Mouse (Mus musculus) splenic B cell, adult 2 months (primary cell): ENCODE measurements around the gene Slco4c1.
A peak's percentile ranks its signal among the peaks of the same experiment; 100 is the strongest.

Source experiments
- DNase-seq: peaks from one replicate; pipeline ENCODE4 v3.0.0-alpha.2; 2011; ENCODE audit warnings: low read depth, low spot score
- H3K27me3 ChIP-seq: 2 replicates; pipeline ENCODE4 v1.6.1; 2012; ENCODE audit warnings: mild to moderate bottlenecking, low read length, moderate library complexity, mixed read lengths; ENCODE audit not compliant: control insufficient read depth, poor library complexity, insufficient read depth, severe bottlenecking
- H3K36me3 ChIP-seq: 2 replicates; pipeline ENCODE4 v1.6.1; 2012; ENCODE audit warnings: mild to moderate bottlenecking, low read length, moderate library complexity, mixed read lengths; ENCODE audit not compliant: control insufficient read depth, poor library complexity, insufficient read depth, severe bottlenecking

Slco4c1 gene

DNA sequence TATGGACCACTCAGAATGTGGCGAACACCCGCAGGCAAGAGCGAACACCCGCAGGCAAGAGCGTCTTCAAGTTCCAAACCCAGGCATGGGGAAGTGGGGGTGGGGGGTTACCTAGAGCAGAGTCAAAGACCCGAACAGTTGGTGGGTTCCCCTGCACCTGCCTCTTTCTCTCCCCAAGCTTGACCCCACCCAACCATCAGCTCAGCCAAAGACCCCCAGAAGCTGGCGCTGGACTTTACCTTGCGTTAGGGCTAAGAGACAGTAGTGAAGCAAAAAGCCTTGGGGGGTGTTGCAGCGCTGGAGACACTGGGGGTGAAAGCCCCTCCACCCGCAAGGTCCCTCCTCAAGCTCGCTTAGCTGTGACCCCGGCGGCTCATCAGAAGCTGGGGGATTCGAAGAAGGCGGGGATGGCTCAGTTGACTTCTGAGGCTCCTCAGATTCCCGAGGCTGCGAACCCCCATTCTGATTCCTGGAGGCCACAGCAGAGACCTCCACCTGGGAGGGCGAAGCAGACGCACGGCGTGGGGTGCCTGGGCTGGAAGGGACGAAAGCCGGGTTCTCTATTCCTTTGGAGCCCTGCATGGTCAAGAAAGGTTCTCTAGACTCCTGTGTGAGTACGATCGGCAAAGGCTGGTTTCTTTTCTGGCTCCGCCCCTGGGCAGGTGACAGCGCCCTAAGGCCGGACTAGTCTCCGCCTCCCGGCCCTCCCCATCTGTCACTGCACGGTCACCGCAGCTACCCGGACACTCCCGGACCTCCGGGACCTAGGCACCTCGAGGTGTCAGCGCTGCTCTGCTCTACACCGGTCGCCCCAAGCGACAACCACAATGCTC lies at the start of gene Slco4c1:
Gene Slco4c1 (minus strand): TSS at position 644 of the 833 bp plus-strand sequence.
- H3K36me3 ChIP-seq = no peaks in the 10 kb centered on the region
- peak; percentile 1 for DNase-seq
- no peaks in the 10 kb centered on the region; the same call in 1 of the 2 replicates for H3K27me3 ChIP-seq

DNA sequence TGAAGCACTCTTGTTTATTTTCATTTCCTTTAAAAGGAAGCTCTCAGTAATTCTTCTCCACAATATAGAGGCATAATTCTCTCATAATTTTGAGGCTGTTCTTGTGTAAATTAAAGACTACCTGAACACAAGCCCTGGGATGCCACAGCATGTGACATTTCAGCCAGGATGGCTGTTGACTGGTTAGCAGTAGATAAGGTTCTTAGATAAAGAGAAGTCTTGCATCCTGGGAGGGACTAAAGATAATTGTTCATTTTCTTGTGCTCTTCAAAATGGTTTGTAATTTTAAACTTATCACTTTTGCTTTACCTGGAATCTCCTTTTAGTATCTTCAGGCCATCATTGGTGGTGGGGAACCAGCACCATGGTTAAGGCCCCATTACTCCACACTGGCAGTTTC lies 45.4 kb upstream of the Slco4c1 start:
- no peak for DNase-seq
- Histone ChIP-seq H3K36me3 (no peaks in the 10 kb centered on the region), H3K27me3 (no peaks in the 10 kb centered on the region; the same call in 1 of the 2 replicates)

DNA sequence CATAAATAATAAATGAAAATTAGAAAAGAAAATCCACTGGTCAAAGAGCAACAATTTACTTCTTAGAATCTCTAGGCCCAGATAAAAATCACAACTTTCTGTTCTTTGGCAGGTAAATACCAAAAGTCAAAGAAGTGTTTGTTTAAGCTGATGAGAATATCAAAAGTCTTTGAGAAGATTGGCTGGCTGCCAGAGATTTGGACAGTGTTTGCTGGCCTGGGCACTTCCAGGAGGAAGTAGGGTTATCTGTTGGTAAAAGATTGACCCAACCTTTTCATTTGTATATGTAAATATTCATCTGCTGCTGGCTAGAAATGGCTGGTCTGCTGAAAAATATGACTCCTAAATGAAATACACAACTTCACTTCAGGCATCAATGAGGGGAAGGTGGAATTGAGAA lies 11.8 kb upstream of the Slco4c1 start:
- DNase-seq = no peak
- H3K36me3 ChIP-seq = no peaks in the 10 kb centered on the region
- no peaks in the 10 kb centered on the region for H3K27me3 ChIP-seq

DNA sequence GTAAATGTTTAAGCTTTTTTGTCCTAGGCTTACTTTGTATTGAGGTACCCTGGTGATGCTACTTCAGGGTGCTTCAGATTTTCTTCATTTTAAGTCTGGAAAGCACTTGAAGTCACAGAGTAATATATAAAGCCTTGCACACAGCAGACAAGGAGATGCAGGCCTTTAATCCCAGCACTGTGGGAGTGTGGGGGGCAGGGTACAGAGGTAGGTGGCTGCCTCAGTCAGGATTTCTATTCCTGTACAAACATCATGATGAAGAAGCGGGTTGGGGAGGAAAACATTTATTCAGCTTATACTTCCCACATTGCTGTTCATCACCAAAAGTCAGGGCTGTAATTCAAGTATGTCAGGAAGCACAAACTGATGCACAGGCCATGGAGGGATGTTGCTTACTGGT lies 6.6 kb upstream of the Slco4c1 start:
- no peaks in the 10 kb centered on the region for H3K27me3 ChIP-seq
- DNase-seq = no peak
- no peaks in the 10 kb centered on the region for H3K36me3 ChIP-seq

DNA sequence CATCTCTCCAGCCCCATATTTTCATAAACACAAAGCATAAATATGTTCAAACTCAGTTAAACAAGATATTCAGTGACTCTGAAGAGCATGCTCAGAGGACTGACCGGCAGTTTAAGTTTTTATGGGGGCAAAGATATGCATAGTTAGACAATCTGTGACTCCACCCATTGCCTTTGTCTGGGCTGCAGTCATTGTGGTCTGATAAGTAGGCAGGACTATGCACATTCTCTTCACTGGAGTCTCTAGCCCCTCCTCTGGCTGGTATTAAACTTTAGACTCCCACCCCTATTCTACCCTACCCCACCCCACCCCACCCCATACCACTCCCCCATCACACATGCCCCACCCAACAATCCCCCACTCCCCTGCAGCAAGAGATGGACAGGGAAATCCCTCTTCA lies 4.1 kb upstream of the Slco4c1 start:
- H3K27me3 ChIP-seq = no peaks in the 10 kb centered on the region; the same call in 1 of the 2 replicates
- H3K36me3 ChIP-seq = no peaks in the 10 kb centered on the region
- DNase-seq = no peak

DNA sequence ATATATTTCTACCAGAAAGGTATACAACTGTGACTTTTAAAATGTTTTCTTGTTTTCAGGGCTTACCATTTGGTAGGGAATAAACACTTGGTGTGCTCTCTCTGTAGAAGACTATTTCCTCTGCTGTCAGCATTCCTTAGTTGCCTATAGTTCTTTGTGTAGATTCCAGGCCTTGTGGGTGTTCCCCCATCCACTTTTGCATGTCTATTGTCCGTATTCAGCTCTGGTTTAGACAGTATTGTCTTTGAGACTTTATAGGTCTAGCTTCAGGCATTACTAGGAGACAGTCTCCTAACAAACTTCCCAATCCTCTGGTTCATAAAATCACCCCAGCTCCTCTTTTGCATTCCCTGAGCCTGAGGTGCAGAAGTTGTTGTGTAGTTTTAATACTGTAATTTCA lies 2.7 kb upstream of the Slco4c1 start:
- no peaks in the 10 kb centered on the region; the same call in 1 of the 2 replicates for H3K27me3 ChIP-seq
- H3K36me3 ChIP-seq = no peaks in the 10 kb centered on the region
- DNase-seq = no peak

DNA sequence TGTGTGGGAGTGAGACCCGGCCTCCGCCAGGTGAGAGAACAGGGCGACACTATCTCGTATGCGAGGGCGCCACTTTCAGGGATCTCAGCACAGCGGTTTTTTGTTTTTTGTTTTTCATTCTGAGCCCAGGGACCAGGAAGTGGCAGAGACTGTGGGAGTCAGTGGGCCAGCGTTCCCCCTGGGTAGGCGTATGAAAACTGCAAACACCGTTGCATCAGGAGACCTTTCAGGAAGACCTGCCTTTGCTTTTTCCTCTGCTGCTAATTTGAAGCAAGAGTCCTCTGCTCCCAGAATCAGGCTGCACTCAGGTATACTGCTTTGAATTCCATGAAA lies 356 bp upstream of the Slco4c1 start:
- DNase-seq = no peak
- Histone ChIP-seq H3K36me3 (no peaks in the 10 kb centered on the region), H3K27me3 (no peaks in the 10 kb centered on the region; the same call in 1 of the 2 replicates)

DNA sequence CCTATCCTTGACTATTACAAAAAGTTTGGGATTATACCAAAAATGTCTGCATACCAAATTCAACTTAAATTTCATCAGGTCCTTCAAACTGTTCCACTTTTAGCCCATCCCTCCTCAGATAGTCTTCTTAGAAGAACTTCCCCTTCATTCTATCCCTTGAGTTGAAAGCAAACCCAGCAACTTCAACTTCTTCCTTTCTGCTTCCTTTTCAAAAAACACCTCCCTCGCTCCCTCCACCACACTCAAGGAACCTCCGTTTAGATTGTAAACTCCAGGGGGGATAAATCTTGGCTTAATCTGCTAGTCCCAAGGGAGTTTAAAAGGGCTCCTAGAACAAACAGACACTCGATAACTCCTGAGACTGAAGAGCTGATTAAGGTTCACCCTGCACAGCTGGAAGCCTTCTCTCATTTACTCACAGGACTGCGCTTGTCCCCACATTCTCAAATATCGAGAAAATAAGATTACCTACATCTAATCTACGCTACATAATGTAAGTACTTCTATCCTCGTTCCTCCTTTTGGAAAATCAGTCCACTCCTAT lies 1.1 kb downstream of the Slco4c1 start:
- DNase-seq = no peak
- Histone ChIP-seq H3K36me3 (no peaks in the 10 kb centered on the region), H3K27me3 (no peaks in the 10 kb centered on the region; the same call in 1 of the 2 replicates)

DNA sequence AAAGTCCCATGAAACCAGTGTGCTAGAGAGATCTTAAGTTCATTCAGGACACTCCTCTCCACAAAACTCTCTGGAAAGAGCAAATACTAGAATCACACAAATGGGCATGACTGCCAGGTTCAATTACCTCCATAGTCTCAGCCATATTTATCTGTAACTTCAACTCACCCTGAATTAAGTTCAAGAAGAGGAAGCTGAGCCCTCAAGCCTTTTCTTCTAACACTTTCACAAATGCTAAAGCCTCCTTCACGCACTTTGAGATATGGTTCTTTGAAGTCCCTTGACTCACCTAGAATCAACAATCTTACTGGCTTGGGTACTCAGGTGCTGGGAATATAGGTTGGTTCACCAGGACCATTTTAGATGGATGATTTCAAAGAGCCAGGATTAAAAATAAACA lies 3.2 kb downstream of the Slco4c1 start:
- Histone ChIP-seq H3K27me3 (no peaks in the 10 kb centered on the region; the same call in 1 of the 2 replicates), H3K36me3 (no peaks in the 10 kb centered on the region)
- DNase-seq = no peak

DNA sequence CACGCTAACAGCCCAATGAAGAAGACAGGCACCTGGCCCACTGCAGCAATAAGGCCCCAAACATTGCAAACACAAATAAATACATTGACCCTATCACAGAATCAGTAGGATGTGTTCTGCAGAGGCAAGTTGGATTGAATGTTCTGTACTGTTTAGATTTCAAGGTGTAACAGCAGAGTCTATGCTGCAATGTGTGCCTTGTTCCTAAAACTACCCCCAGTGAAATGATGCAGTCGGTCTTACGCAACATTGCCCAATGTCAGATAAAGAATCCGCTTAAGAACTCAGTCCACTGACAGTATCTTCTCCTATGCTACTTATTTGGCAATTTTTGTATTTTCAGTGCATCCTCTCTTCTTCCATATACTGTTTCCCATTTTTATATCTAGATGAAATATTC lies 6.0 kb downstream of the Slco4c1 start:
- Histone ChIP-seq H3K36me3 (no peaks in the 10 kb centered on the region), H3K27me3 (no peaks in the 10 kb centered on the region)
- no peak for DNase-seq

DNA sequence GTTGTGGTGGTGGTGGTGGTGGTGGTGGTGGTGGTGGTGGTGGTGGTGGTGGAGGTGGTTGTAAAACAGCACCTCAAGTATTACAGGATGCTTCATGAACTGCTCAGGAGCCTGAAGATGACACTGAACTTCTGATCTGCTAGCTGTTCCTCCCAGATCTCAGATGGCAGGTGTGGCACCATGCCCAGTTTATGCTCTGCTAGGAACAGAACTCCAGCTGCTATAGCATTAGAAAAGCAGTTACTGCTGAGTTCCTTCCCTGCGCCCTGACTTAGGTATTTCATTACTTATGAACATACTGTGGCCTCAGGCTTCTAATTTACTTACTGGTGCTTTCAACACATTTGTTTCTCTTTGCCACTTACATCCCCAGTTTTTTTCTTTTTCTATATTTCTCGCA lies 7.9 kb downstream of the Slco4c1 start:
- no peaks in the 10 kb centered on the region for H3K36me3 ChIP-seq
- H3K27me3 ChIP-seq = no peaks in the 10 kb centered on the region
- DNase-seq = no peak

DNA sequence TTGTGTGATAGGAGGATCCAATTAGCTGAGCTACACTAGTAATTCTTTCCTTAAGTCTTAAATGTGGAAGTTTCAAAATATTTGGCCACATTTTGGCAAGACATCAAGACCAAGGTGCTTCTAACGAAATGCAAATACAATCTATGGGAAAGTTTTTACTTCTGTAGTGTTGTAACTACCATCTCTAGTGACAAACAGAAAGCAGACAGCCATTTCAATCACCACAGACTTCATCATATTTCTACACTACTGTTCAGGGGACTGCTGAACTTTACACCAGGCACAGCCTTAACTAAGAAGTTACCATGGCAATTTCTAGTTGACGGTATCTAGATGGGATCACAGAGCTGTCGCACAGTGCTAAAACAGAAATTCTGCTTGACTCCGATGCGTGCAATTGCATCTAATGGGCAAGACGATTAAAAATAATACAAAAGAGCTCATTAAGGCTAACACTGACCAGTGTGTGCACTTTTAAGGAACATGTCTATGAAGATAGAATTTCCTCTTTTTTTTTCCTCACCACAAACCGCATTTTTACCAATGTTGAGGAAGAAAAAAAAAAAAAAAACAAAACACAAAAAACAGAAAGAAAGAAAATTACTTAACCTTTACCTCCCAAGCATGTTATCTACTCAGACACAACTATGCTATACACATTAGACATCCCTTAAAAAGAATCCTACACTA lies 11.8 kb downstream of the Slco4c1 start:
- Histone ChIP-seq H3K27me3 (no peaks in the 10 kb centered on the region), H3K36me3 (no peaks in the 10 kb centered on the region)
- DNase-seq = no peak

DNA sequence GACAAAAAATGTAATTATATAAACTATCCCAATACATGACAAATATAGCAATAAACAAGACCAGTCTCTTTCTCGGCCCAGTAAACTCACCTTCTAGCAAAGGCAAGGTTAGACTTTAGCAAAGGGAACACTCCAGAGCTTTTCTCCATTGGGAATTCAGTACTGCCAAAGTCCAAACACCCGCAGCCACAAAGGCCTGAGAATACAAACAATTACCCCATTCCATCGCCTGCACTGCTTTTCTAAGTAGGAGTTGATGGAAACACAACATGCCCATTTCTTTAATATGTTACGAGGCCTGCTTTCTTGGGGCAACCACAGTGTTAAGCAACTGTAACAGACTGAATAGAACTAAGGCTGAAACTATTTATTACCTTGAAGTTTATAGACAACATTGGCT lies 18.4 kb downstream of the Slco4c1 start:
- Histone ChIP-seq H3K36me3 (no peaks in the 10 kb centered on the region), H3K27me3 (no peaks in the 10 kb centered on the region)
- no peak for DNase-seq

DNA sequence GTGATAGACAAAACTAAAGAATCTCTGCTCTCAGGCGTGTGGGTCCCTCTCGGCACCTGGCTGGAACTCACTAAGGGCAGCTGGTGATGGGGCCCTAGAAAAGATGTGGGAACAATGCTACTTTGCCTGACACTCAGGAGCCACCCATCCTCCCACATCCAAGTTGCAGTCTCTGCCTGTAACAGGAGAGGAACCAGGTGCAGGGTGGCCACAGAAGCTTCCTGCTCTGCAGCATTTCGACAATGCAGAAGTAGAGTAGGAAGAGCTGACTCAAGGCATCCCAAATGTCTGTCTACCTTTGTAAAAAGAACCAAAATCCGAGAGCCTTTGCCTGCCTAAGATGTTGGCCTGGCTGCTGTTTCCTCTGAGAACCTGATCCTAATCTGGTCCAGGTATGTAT lies 22.9 kb downstream of the Slco4c1 start:
- Histone ChIP-seq H3K27me3 (no peaks in the 10 kb centered on the region), H3K36me3 (no peaks in the 10 kb centered on the region)

DNA sequence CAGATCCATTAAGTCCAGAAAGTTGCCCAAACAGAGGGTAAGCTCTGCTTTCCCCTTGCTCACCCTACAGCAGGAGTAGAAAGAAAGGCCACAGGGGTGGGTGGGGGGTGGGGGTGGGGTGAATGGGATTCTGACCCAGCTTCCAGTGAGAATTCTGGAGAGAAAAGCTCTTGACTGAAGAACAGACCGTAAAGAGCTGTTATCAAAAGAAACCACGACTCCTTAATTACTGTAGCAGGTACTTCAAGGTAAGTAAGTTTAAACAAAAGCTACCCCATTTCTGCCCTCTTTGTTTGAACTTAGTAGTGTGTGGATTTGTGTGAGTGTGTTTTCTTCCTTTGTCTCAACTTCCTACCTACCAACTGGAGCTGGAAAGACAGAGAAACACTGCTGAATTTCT lies 23.4 kb downstream of the Slco4c1 start:
- no peaks in the 10 kb centered on the region for H3K27me3 ChIP-seq
- no peaks in the 10 kb centered on the region for H3K36me3 ChIP-seq
- no peak for DNase-seq

More for the DNA sequence above, 22.9 kb downstream of the Slco4c1 start:
- no peak for DNase-seq
